Mouse (Mus musculus) liver, embryonic 15.5 days (tissue): ENCODE data around the gene Grin2a. TPM values are rescaled to one million over a fixed set of nuclear protein-coding genes. Genes with fewer than 3 reads are reported as not detected.

Experiments
- ATAC-seq: fragments of 200-750 bp; cut with Nextera tagmentation; 2 replicates; pipeline ENCODE4 v1.8.0; 2017; ENCODE audit warnings: moderate number of reproducible peaks, mild to moderate bottlenecking, moderate library complexity; ENCODE audit not compliant: insufficient read depth
- H3K27ac ChIP-seq: fragments of 300-500 bp; sonication (generic); replicated peaks from 2 replicates; pipeline ENCODE4 v1.5.1; 2015; ENCODE audit warnings: mild to moderate bottlenecking, inconsistent platforms
- H3K27me3 ChIP-seq: fragments of 300-500 bp; sonication (generic); 2 replicates; pipeline ENCODE4 v1.6.1; 2015; ENCODE audit warnings: mild to moderate bottlenecking, inconsistent platforms
- H3K36me3 ChIP-seq: fragments of 300-500 bp; sonication (generic); replicated peaks from 2 replicates; pipeline ENCODE4 v1.6.1; 2015; ENCODE audit warnings: moderate library complexity, mild to moderate bottlenecking, inconsistent platforms
- H3K4me1 ChIP-seq: fragments of 300-500 bp; sonication (generic); replicated peaks from 2 replicates; pipeline ENCODE4 v1.6.1; 2015; ENCODE audit warnings: inconsistent platforms
- H3K4me2 ChIP-seq: fragments of 300-500 bp; sonication (generic); 2 replicates; pipeline ENCODE4 v1.6.1; 2015; ENCODE audit warnings: moderate library complexity, mild to moderate bottlenecking, inconsistent platforms
- H3K4me3 ChIP-seq: fragments of 300-500 bp; sonication (generic); replicated peaks from 2 replicates; pipeline ENCODE4 v1.5.1; 2015; ENCODE audit warnings: mild to moderate bottlenecking, inconsistent platforms
- H3K9ac ChIP-seq: fragments of 300-500 bp; sonication (generic); 2 replicates; pipeline ENCODE4 v1.6.1; 2015; ENCODE audit warnings: moderate library complexity, mild to moderate bottlenecking, inconsistent platforms
- H3K9me3 ChIP-seq: fragments of 300-500 bp; sonication (generic); replicated peaks from 2 replicates; pipeline ENCODE4 v1.6.1; 2016; ENCODE audit warnings: inconsistent platforms
- WGBS: fragments of 180-500 bp; shearing (Covaris S2); methylation state at CpG from one replicate; pipeline ENCODE4 v1.1.7; 2015; ENCODE audit warnings: mixed read lengths; ENCODE audit not compliant: insufficient replicate concordance; 5-methylcytosine and 5-hydroxymethylcytosine counted together
- polyA plus RNA-seq: library from polyadenylated mRNA; unstranded; fragments of >200 nt; fragmentation: Nextera tagmentation; extraction: Ambion mirVana; gene quantifications from 2 replicates; pipeline ENCODE4 v1.2.1, GENCODE M21; 2015

Grin2a gene
- polyA plus RNA-seq, 1 experiment from 2014 or later, result not detected

- WGBS, result 21% methylated on average over 1 of the region's 1 CpGs
- Histone ChIP-seq H3K27me3 (no peaks in the 10 kb centered on the region), H3K36me3 (no peaks in the 10 kb centered on the region), H3K4me2 (no peak overlapping the region), H3K4me1 (no peaks in the 10 kb centered on the region), H3K27ac (no peak overlapping the region), H3K9ac (no peak overlapping the region), H3K9me3 (no peaks in the 10 kb centered on the region), H3K4me3 (no peak overlapping the region)
- ATAC-seq, result no peak
These were observed 306.7 kb downstream of the Grin2a start for GRCm38 (mm10) chr16:9688523-9689140.

GRCm38 (mm10) chr16:9680572-9680971, 314.8 kb downstream of the Grin2a start:
- Histone ChIP-seq H3K9me3 (no peaks in the 10 kb centered on the region), H3K9ac (no peak overlapping the region), H3K4me1 (0 out of 2 replicates have a peak, but pooled peaks cover 3% of the 10 kb centered on the region), H3K27me3 (no peaks in the 10 kb centered on the region), H3K4me2 (no peak overlapping the region), H3K36me3 (no peaks in the 10 kb centered on the region), H3K4me3 (no peak overlapping the region), H3K27ac (peak overlapping the region; percentile 61; the same call in 1 of the 2 replicates)
- ATAC-seq, result peak; percentile 54
- 61% methylated on average over 4 of the region's 4 CpGs for WGBS

GRCm38 (mm10) chr16:9679994-9680393, 315.4 kb downstream of the Grin2a start:
- Histone ChIP-seq H3K27me3 (no peaks in the 10 kb centered on the region), H3K9ac (no peak overlapping the region), H3K4me3 (no peak overlapping the region), H3K27ac (peak overlapping the region; percentile 61; the same call in 1 of the 2 replicates), H3K4me1 (0 out of 2 replicates have a peak, but pooled peaks cover 3% of the 10 kb centered on the region), H3K36me3 (no peaks in the 10 kb centered on the region), H3K9me3 (no peaks in the 10 kb centered on the region), H3K4me2 (no peak overlapping the region)
- 67% methylated on average over 5 of the region's 5 CpGs for WGBS
- no peak for ATAC-seq

GRCm38 (mm10) chr16:9678750-9679149, 316.6 kb downstream of the Grin2a start:
- Histone ChIP-seq H3K4me1 (0 out of 2 replicates have a peak, but pooled peaks cover 3% of the 10 kb centered on the region), H3K9ac (no peak overlapping the region), H3K36me3 (no peaks in the 10 kb centered on the region), H3K9me3 (no peaks in the 10 kb centered on the region), H3K27me3 (no peaks in the 10 kb centered on the region), H3K4me3 (no peak overlapping the region), H3K27ac (no peak overlapping the region), H3K4me2 (no peak overlapping the region)
- whole genome bisulfite sequencing, result 64% methylated on average over 7 of the region's 7 CpGs
- ATAC-seq, result no peak

- Histone ChIP-seq H3K27ac (no peak overlapping the region), H3K27me3 (no peaks in the 10 kb centered on the region), H3K4me3 (no peak overlapping the region), H3K36me3 (no peaks in the 10 kb centered on the region), H3K4me2 (no peak overlapping the region), H3K9ac (no peak overlapping the region), H3K9me3 (no peaks in the 10 kb centered on the region), H3K4me1 (no peaks in the 10 kb centered on the region)
- no peak for ATAC-seq
- 39% methylated on average over 2 of the region's 2 CpGs for WGBS
These were observed 323.0 kb downstream of the Grin2a start for GRCm38 (mm10) chr16:9672390-9672789.

GRCm38 (mm10) chr16:9671222-9671621, 324.1 kb downstream of the Grin2a start:
- Histone ChIP-seq H3K36me3 (no peaks in the 10 kb centered on the region), H3K4me1 (no peaks in the 10 kb centered on the region), H3K4me3 (no peak overlapping the region), H3K27me3 (no peaks in the 10 kb centered on the region), H3K9me3 (no peaks in the 10 kb centered on the region), H3K4me2 (no peak overlapping the region), H3K27ac (no peak overlapping the region), H3K9ac (no peak overlapping the region)
- no peak for ATAC-seq
- WGBS, result 64% methylated on average over 1 of the region's 1 CpGs

GRCm38 (mm10) chr16:9670750-9671161, 324.6 kb downstream of the Grin2a start:
- Histone ChIP-seq H3K4me1 (no peaks in the 10 kb centered on the region), H3K36me3 (no peaks in the 10 kb centered on the region), H3K4me2 (no peak overlapping the region), H3K27me3 (no peaks in the 10 kb centered on the region), H3K4me3 (no peak overlapping the region), H3K27ac (no peak overlapping the region), H3K9ac (no peak overlapping the region), H3K9me3 (no peaks in the 10 kb centered on the region)
- ATAC-seq, result no peak
- whole genome bisulfite sequencing, result 62% methylated on average over 6 of the region's 6 CpGs

- Histone ChIP-seq H3K36me3 (no peaks in the 10 kb centered on the region), H3K9me3 (no peaks in the 10 kb centered on the region), H3K27ac (no peak overlapping the region), H3K4me2 (no peak overlapping the region), H3K9ac (no peak overlapping the region), H3K27me3 (no peaks in the 10 kb centered on the region), H3K4me3 (no peak overlapping the region), H3K4me1 (no peaks in the 10 kb centered on the region)
- WGBS, result 78% methylated on average over 4 of the region's 4 CpGs
- ATAC-seq, result no peak
These were observed 329.5 kb downstream of the Grin2a start for GRCm38 (mm10) chr16:9665896-9666295.

- Histone ChIP-seq H3K9ac (no peak overlapping the region), H3K36me3 (no peaks in the 10 kb centered on the region), H3K27ac (no peak overlapping the region), H3K4me3 (no peak overlapping the region), H3K4me2 (no peak overlapping the region), H3K9me3 (no peaks in the 10 kb centered on the region), H3K27me3 (no peaks in the 10 kb centered on the region), H3K4me1 (no peaks in the 10 kb centered on the region)
- ATAC-seq, result no peak
- WGBS, result 53% methylated on average over 3 of the region's 3 CpGs
These were observed 331.3 kb downstream of the Grin2a start for GRCm38 (mm10) chr16:9664060-9664459.

- WGBS, result 52% methylated on average over 2 of the region's 2 CpGs
- H3K4me2 ChIP-seq, result no peak overlapping the region
- no peak overlapping the region for H3K9ac ChIP-seq
- H3K9me3 ChIP-seq, result no peaks in the 10 kb centered on the region
- H3K36me3 ChIP-seq, result no peaks in the 10 kb centered on the region
- H3K27me3 ChIP-seq, result no peaks in the 10 kb centered on the region
- H3K4me1 ChIP-seq, result no peaks in the 10 kb centered on the region
- H3K27ac ChIP-seq, result no peak overlapping the region
- ATAC-seq, result no peak
- H3K4me3 ChIP-seq, result no peak overlapping the region
These were observed 331.9 kb downstream of the Grin2a start for GRCm38 (mm10) chr16:9663508-9663907.

GRCm38 (mm10) chr16:9625652-9626444, 369.5 kb downstream of the Grin2a start:
- WGBS, result 81% methylated on average over 10 of the region's 10 CpGs
- no peak for ATAC-seq

More at GRCm38 (mm10) chr16:9625652-9626444, 369.5 kb downstream of the Grin2a start:
- no peaks in the 10 kb centered on the region for H3K36me3 ChIP-seq
- no peaks in the 10 kb centered on the region for H3K4me1 ChIP-seq
- no peaks in the 10 kb centered on the region for H3K27me3 ChIP-seq
- no peak overlapping the region for H3K4me3 ChIP-seq
- no peak overlapping the region for H3K27ac ChIP-seq
- H3K9ac ChIP-seq, result no peak overlapping the region
- H3K4me2 ChIP-seq, result no peak overlapping the region
- no peaks in the 10 kb centered on the region for H3K9me3 ChIP-seq
